Mouse (Mus musculus) left cerebral cortex, adult 11 months (tissue): Measurements from ENCODE around the gene Nucb2.

Experiments
- DNase-seq: peaks from one replicate; pipeline ENCODE4 v3.0.0; 2022; ENCODE audit warnings: low spot score

The Nucb2 gene

GRCm38 (mm10) chr7:116524577-116524976 lies 20.4 kb downstream of the Nucb2 start:
- no peak for DNase-seq

DNA sequence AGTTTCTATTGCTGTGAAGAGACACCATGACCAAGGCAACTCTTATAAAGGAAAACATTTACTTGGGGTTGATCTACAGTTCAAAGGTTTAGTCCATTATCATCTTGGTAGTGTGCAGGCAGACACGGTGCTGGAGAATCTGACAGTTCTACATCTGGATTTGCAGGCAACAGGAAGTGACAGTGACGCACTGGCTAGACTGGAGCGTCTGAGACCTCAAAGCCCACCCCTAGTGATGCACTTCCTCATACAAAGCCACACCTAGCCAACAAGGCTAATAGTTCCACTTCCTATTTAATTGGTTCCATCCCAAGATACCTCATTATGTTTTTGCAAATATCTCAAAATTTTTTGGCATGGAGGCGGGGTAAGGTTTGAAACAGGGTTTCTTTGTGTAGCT lies 25.6 kb downstream of the Nucb2 start:
- no peak for DNase-seq

- DNase-seq, result no peak
These were observed 26.3 kb downstream of the Nucb2 start for GRCm38 (mm10) chr7:116530470-116530869.

- DNase-seq, result peak; percentile 28
These were observed 27.1 kb downstream of the Nucb2 start for GRCm38 (mm10) chr7:116531311-116531710.

DNA sequence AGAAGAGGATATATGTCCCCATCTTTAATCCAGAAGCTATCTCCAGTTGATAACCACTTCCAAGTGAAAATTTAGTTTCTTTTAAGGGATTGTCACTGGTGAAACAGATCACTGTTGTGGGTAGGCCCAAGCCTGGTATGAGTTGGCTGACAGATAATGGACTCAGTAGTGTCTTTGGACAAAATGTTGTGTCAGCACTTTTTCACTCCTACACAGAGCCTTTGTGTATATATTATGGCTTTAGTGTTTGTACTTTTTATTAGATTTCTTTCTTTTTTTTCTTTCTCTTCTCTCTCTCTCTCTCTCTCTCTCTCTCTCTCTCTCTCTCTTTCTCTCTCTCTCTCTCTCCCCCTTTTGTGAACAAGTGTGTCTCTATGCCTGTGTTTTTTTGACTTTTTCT lies 52.7 kb downstream of the Nucb2 start:
- no peak for DNase-seq

DNA sequence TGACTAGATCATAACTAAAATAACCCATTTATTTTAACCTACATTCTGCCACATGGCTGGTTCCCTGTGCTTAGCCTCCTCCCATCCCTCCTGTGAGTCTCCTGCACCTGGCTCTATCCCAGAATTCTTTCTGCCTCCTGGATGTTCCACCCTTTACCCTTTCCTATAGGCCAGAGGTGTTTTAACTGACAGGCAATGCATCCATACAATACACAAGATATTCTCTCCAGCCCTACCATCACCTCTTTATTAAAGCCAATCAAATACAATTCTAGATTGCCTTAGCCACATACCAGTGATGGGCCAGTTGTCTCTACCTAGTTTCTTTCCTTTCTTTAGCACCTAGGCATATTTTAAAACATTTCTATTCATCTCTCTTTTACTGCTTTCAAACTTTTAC lies 70.4 kb downstream of the Nucb2 start:
- DNase-seq, result no peak
